Mouse (Mus musculus): ENCODE data around the gene Cilp.

Cilp gene

GRCm38 (mm10) chr9:65293580-65293972, 28.6 kb downstream of the Cilp start:
- DNase-seq (ENCODE audit: low read depth in 1 of 2, low spot score in 2 of 2), result no peak

- peak; percentile 87 to 94 for DNase-seq (ENCODE audit: low read depth in 1 of 2, low spot score in 2 of 2)
Observed at GRCm38 (mm10) chr9:65293973-65294715, 29.2 kb downstream of the Cilp start, which contains the start of gene Clpx. Clpx (plus strand) TSS chr9:65294260.

DNA sequence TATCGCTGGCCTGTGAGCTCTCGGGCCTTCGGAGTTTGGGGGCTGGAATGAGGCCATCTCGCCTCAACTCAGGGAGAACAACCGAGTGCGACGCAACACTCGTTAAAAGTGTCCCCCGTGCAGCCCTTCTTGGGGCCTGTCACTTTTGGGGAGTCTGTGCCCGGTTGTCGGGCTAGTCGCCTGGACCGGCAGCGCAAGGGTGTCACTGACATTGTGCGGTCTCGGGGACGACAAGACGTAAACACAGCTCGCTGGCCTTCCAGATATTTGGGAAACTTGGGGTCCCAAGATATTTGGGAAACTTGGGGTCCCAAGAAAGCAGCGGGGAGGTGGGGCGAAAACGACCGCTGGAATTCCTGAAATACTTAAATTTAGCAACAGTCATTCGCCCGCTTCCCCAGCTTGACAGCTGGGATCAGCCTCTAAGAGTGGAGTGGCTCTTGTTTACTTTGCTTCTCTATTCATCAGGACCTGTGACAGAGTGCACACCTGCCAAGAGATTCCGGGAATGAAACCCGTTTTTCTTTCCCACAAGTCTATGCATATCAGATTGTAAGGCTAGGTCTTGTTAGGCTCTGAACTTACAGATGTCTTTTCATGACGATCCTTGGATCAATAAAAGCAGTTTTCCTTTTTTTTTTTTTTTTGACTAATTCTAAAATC, 29.9 kb downstream of the Cilp start:
- DNase-seq (ENCODE audit: low read depth in 1 of 2, low spot score in 2 of 2), result no peak

GRCm38 (mm10) chr9:65297056-65297455, 32.1 kb downstream of the Cilp start:
- no peak for DNase-seq (ENCODE audit: low read depth in 1 of 2, low spot score in 2 of 2)

DNA sequence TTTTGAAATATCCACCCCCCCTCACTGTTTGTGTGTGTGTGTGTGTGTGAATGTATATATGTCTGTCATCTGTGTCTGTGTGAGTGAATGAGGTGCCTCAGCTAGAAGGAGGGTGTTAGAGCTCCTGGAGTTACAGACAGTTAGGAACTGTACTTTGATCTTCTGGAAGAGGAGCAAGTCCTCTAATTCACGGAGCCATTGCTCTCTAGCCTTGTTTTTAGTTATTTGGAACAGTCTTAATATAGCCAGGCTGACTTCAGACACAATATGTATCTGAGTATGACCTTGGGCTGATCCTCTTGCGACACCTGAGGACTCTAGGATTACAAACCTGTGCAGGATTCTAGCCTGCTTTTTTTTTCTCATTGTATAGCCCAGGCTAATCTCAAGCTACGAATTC, 33.8 kb downstream of the Cilp start:
- DNase-seq (ENCODE audit: low read depth in 1 of 2, low spot score in 2 of 2), result no peak

- DNase-seq (ENCODE audit: low read depth in 1 of 2, low spot score in 2 of 2), result no peak
Observed at GRCm38 (mm10) chr9:65299650-65300049, 34.7 kb downstream of the Cilp start.

DNA sequence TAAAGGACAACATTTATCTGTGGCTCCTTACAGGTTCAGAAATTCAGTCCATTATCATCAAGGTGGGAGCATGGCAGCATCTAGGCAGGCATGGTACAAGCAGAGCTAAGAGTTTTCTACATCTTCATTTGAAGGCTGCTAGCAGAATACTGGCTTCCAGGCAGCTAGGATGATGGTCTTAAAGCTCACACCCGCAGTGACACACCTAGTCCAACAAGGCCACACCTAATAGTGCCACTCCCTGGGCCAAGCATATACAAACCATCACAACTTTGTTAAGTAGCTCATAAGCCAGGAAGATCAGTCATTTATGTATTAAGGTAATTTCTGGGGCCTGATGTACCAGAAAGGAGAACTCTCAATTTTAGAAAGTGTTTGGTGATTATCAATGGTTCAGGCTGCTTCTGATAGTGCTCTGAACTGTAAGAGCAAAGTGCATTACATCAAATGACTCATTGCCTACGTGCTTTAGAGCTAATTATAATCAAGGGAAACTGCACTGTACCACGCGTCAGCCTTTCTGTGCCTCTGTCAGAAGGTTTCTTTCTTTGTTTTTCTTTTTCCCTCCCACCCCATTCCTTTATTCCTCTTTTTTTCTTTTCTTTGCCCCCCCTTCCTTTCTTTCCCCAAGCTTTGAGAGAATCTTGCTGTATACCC, 37.5 kb downstream of the Cilp start:
- no peak for DNase-seq (ENCODE audit: low read depth in 1 of 2, low spot score in 2 of 2)

DNA sequence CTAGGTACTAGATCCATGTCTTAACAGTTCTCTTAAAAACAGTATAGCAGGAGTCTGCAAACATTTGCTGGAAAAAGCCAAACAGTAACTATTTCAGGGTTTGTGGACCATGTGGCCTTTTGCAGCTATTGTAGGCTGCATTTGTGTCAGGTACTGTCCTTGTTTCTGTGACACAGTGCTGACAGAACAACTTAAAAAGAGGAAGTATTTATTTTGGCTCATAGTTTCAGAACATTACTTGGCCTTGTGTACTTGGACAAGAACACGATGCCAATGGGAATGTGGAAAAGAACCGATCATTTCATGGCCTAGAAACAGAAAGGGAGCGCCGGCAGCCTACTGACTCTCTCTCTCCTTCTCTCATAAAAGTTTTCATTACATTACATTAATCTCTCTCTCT, 38.6 kb downstream of the Cilp start:
- DNase-seq (ENCODE audit: low read depth in 1 of 2, low spot score in 2 of 2), result no peak

DNA sequence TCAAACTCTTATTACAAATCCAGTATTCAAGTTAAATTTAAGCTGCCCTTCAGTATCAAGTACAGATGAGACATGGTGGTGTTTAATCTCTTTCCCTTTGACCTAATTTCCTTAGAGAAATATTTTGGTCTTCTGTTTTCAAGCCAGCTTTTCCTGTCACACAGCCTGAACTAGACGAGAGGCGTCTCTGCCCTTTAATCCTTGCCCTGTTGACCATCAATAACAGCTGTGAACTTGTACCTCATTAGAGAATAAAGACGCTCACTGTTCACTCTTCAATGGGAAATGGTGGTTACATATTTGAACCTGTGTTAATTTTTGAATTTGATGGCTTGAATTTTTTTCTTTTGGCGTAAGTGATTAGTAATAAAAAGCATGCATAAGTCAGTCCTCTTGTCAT, 39.3 kb downstream of the Cilp start:
- no peak for DNase-seq (ENCODE audit: low read depth in 1 of 2, low spot score in 2 of 2)

DNA sequence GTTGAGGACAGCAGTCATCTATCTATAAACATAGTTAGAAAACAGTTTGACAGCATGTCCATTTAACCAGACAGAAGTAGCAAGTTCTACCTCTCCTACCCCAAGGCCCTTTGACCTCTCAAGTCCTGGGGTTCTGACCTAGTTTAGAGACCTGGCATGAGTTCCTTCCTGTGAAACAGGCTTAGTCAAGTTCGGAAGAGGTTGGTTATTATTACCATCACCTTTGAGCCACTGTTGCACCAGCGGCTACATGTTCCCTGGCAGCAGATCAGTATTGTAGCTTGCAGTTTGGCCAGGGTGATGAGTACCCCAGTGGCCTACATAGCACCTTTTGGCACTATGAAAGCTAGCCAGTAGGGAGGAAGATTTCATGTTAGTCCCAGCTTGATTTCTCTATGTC, 41.7 kb downstream of the Cilp start:
- DNase-seq (ENCODE audit: low read depth in 1 of 2, low spot score in 2 of 2), result no peak

DNA sequence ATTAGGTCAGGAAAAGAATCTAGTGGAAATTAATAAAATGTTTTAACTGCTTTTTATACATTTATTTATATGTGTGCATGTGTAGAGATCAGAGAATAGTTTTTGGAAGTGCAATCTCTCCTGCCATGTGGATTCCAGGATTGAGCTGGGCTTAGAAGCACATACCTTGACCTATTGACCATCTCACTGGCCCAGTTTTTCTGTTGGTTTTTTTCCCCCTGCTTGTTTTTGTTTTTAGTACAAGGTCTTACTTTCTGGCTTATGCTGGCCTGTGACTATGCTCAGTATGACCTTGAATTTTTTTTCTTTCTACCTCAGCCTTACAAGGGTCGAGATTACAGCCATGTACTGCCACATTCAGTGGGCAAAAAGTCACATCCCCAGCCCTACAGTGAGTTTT, 43.0 kb downstream of the Cilp start:
- DNase-seq (ENCODE audit: low read depth in 1 of 2, low spot score in 2 of 2), result no peak

DNA sequence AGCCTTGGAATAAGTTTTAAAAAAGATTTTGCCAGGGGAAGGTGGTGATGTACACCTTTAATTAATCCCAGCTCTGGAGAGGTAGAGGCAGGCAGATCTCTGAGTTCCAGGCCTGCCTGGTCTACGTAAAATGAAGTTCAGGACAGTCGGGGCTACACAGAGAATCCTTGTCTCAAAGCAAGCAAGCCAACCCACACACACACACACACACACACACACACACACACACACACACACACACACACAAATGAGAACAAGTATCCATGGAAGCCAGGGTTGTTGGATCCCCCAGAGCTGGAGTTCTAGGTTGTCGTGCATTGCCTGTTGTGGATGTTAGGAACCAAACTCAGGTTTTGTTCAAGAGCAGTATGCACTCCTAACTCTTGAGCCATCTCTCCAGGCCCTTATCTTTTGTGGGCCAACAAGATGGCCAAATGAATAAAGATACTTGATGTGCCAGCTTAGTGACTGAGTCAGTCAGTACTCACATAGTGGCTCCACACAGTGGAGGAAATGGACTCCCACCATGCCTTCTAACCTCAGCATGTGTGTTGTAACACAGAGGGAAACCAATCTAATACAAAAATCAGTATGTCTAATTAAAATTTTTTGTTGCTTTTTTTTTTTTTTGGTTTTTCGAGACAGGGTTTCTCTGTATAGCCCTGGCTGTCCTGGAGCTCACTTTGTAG, 47.8 kb downstream of the Cilp start:
- DNase-seq (ENCODE audit: low read depth in 1 of 2, low spot score in 2 of 2), result no peak

- DNase-seq (ENCODE audit: low read depth in 1 of 2, low spot score in 2 of 2), result no peak
Observed at GRCm38 (mm10) chr9:65313846-65314245, 48.9 kb downstream of the Cilp start.

DNA sequence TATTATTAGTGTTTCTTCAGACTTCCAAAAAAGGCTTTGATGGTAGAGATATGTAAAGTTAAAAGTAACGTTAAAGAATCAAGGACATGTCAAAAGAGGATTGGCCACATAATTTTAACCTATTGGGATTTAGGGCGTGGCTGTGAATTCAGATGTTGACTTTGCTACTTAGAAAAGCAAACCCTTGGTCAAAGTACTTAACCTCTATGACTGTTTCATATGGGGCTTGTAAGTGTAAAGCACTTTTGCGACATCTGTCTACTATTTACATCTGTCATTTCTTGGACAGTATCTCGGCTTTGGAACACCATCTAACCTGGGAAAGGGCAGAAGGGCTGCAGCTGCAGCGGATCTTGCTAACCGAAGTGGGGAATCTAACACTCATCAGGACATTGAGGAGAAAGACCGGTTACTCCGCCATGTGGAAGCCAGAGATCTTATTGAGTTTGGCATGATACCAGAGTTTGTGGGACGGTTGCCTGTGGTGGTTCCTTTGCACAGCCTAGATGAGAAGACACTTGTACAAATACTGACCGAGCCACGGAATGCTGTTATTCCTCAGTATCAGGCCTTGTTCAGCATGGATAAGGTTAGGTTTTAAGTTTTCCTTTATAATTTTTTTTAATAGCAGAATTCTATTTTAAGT, 57.4 kb downstream of the Cilp start:
- no peak for DNase-seq (ENCODE audit: low read depth in 1 of 2, low spot score in 2 of 2)

DNA sequence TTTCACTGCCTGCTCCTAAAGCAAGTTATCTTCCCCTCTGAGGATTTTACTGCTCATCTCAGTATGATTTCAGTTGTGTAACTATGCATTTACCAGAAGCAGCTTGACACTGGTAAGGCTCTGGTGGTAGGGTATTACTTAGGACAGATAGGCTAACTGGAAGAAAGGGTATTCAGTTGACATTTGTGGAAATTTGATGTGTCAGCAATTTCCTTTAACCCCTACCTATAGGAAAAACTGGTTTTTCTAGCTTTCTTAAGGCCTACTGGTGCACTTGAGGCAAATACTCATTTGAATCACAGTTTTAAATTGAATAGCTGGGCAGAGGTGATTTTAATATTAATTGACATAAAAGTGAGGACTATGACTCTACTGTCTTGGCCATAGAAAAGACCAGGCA, 61.0 kb downstream of the Cilp start:
- DNase-seq (ENCODE audit: low read depth in 1 of 2, low spot score in 2 of 2), result no peak

- DNase-seq (ENCODE audit: low read depth in 1 of 2, low spot score in 2 of 2), result no peak
Observed at GRCm38 (mm10) chr9:65327371-65327770, 62.4 kb downstream of the Cilp start.

Measured in monocyte, adult 2 months (primary cell).